Mouse (Mus musculus) testis, adult 2 months (tissue): ENCODE measurements around the gene Ppp1r13b.

Source experiments
- CTCF ChIP-seq: fragments of 200-500 bp; IDR thresholded peaks from 2 replicates; pipeline ENCODE4 v1.5.1; 2012; ENCODE audit warnings: low read depth, mild to moderate bottlenecking, inconsistent platforms, low read length, moderate library complexity; ENCODE audit not compliant: control insufficient read depth, insufficient read depth, insufficient replicate concordance
- POLR2A ChIP-seq: fragments of 200-500 bp; IDR thresholded peaks from 2 replicates; pipeline ENCODE4 v1.6.1; 2012; ENCODE audit warnings: low read depth, mild to moderate bottlenecking, inconsistent platforms, low read length, moderate library complexity; ENCODE audit not compliant: control insufficient read depth

GRCm38 (mm10) chr12:111833457-111833856 is 74.5 kb downstream of the Ppp1r13b start:
- no peak for TF ChIP-seq CTCF
- no peak for TF ChIP-seq POLR2A
